Mouse (Mus musculus): ENCODE measurements around the gene Atrnl1. TPM values are rescaled to one million over a fixed set of nuclear protein-coding genes. Genes with fewer than 3 reads are reported as not detected.

Gene Atrnl1
- polyA plus RNA-seq, 1 experiment from 2014 or later: 5.6 TPM

GRCm38 (mm10) chr19:57948489-57948888 is 337.7 kb downstream of the Atrnl1 start:
- H3K27me3 ChIP-seq (ENCODE audit: control insufficient read depth, insufficient read depth, low read length): no peaks in the 10 kb centered on the region
- H3K9ac ChIP-seq (ENCODE audit: low read length): no peak overlapping the region
- no peak for ATAC-seq (ENCODE audit: low FRiP score)
- H3K27ac ChIP-seq (ENCODE audit: low read depth, low read length): no peak overlapping the region
- H3K36me3 ChIP-seq (ENCODE audit: control insufficient read depth, insufficient read depth, low read length): no peaks in the 10 kb centered on the region
- no peaks in the 10 kb centered on the region for H3K9me3 ChIP-seq (ENCODE audit: control insufficient read depth, low read length)
- H3K4me2 ChIP-seq: no peak overlapping the region
- no peaks in the 10 kb centered on the region for H3K4me1 ChIP-seq (ENCODE audit: control insufficient read depth, insufficient read depth, low read length)
- WGBS: 94% methylated on average over 2 of the region's 2 CpGs
- DNase-seq (ENCODE audit: low spot score, missing footprints): no peak
- H3K4me3 ChIP-seq (ENCODE audit: low read depth, low read length): no peak overlapping the region

- no peak for ATAC-seq (ENCODE audit: low FRiP score)
These were observed 338.6 kb downstream of the Atrnl1 start for GRCm38 (mm10) chr19:57949260-57949917.

GRCm38 (mm10) chr19:57954131-57954530 is 343.3 kb downstream of the Atrnl1 start:
- no peak overlapping the region for H3K27ac ChIP-seq (ENCODE audit: low read depth, low read length)
- ATAC-seq (ENCODE audit: low FRiP score) (no peak), DNase-seq (ENCODE audit: low spot score, missing footprints) (no peak)
- H3K4me2 ChIP-seq: no peak overlapping the region
- no peaks in the 10 kb centered on the region for H3K27me3 ChIP-seq (ENCODE audit: control insufficient read depth, insufficient read depth, low read length)
- no peak overlapping the region for H3K4me3 ChIP-seq (ENCODE audit: low read depth, low read length)
- H3K9me3 ChIP-seq (ENCODE audit: control insufficient read depth, low read length): no peaks in the 10 kb centered on the region
- no peaks in the 10 kb centered on the region for H3K36me3 ChIP-seq (ENCODE audit: control insufficient read depth, insufficient read depth, low read length)
- H3K4me1 ChIP-seq (ENCODE audit: control insufficient read depth, insufficient read depth, low read length): no peaks in the 10 kb centered on the region
- WGBS: 98% methylated on average over 3 of the region's 3 CpGs
- H3K9ac ChIP-seq (ENCODE audit: low read length): no peak overlapping the region

More at GRCm38 (mm10) chr19:57949260-57949917, 338.6 kb downstream of the Atrnl1 start:
- Histone ChIP-seq H3K27ac (ENCODE audit: low read depth, low read length) (no peak overlapping the region), H3K9ac (ENCODE audit: low read length) (no peak overlapping the region), H3K9me3 (ENCODE audit: control insufficient read depth, low read length) (no peaks in the 10 kb centered on the region), H3K4me1 (ENCODE audit: control insufficient read depth, insufficient read depth, low read length) (no peaks in the 10 kb centered on the region), H3K4me2 (no peak overlapping the region), H3K4me3 (ENCODE audit: low read depth, low read length) (no peak overlapping the region), H3K36me3 (ENCODE audit: control insufficient read depth, insufficient read depth, low read length) (no peaks in the 10 kb centered on the region), H3K27me3 (ENCODE audit: control insufficient read depth, insufficient read depth, low read length) (no peaks in the 10 kb centered on the region)
- no peak for DNase-seq (ENCODE audit: low spot score, missing footprints)
- 70% methylated on average over 13 of the region's 13 CpGs for WGBS

GRCm38 (mm10) chr19:57956459-57956858 is 345.6 kb downstream of the Atrnl1 start:
- Histone ChIP-seq H3K9me3 (ENCODE audit: control insufficient read depth, low read length) (no peaks in the 10 kb centered on the region), H3K4me1 (ENCODE audit: control insufficient read depth, insufficient read depth, low read length) (peaks cover 3% of the 10 kb centered on the region; the same call in 1 of the 2 replicates), H3K36me3 (ENCODE audit: control insufficient read depth, insufficient read depth, low read length) (no peaks in the 10 kb centered on the region), H3K9ac (ENCODE audit: low read length) (no peak overlapping the region), H3K4me2 (no peak overlapping the region), H3K27me3 (ENCODE audit: control insufficient read depth, insufficient read depth, low read length) (no peaks in the 10 kb centered on the region), H3K27ac (ENCODE audit: low read depth, low read length) (no peak overlapping the region), H3K4me3 (ENCODE audit: low read depth, low read length) (no peak overlapping the region)
- DNase-seq (ENCODE audit: low spot score, missing footprints): no peak
- 84% methylated on average over 3 of the region's 3 CpGs for WGBS
- ATAC-seq (ENCODE audit: low FRiP score): no peak

GRCm38 (mm10) chr19:57957363-57957762 is 346.5 kb downstream of the Atrnl1 start:
- Histone ChIP-seq H3K4me2 (no peak overlapping the region), H3K9ac (ENCODE audit: low read length) (no peak overlapping the region), H3K4me3 (ENCODE audit: low read depth, low read length) (no peak overlapping the region), H3K4me1 (ENCODE audit: control insufficient read depth, insufficient read depth, low read length) (peaks cover 3% of the 10 kb centered on the region; the same call in 1 of the 2 replicates), H3K36me3 (ENCODE audit: control insufficient read depth, insufficient read depth, low read length) (no peaks in the 10 kb centered on the region), H3K9me3 (ENCODE audit: control insufficient read depth, low read length) (no peaks in the 10 kb centered on the region), H3K27ac (ENCODE audit: low read depth, low read length) (no peak overlapping the region), H3K27me3 (ENCODE audit: control insufficient read depth, insufficient read depth, low read length) (no peaks in the 10 kb centered on the region)
- ATAC-seq (ENCODE audit: low FRiP score) (no peak), DNase-seq (ENCODE audit: low spot score, missing footprints) (no peak)
- 90% methylated on average over 3 of the region's 3 CpGs for WGBS

- Histone ChIP-seq H3K27ac (ENCODE audit: low read depth, low read length) (no peak overlapping the region), H3K4me1 (ENCODE audit: control insufficient read depth, insufficient read depth, low read length) (peaks cover 3% of the 10 kb centered on the region; the same call in 1 of the 2 replicates), H3K27me3 (ENCODE audit: control insufficient read depth, insufficient read depth, low read length) (no peaks in the 10 kb centered on the region), H3K9me3 (ENCODE audit: control insufficient read depth, low read length) (no peaks in the 10 kb centered on the region), H3K9ac (ENCODE audit: low read length) (no peak overlapping the region), H3K4me3 (ENCODE audit: low read depth, low read length) (no peak overlapping the region), H3K36me3 (ENCODE audit: control insufficient read depth, insufficient read depth, low read length) (no peaks in the 10 kb centered on the region), H3K4me2 (no peak overlapping the region)
- DNase-seq (ENCODE audit: low spot score, missing footprints) (no peak), ATAC-seq (ENCODE audit: low FRiP score) (no peak)
These were observed 347.3 kb downstream of the Atrnl1 start for GRCm38 (mm10) chr19:57958154-57958553.

GRCm38 (mm10) chr19:57958726-57959125 is 347.9 kb downstream of the Atrnl1 start:
- H3K9ac ChIP-seq (ENCODE audit: low read length): no peak overlapping the region
- no peak for ATAC-seq (ENCODE audit: low FRiP score)
- 90% methylated on average over 5 of the region's 5 CpGs for WGBS

GRCm38 (mm10) chr19:57961321-57961720 is 350.5 kb downstream of the Atrnl1 start:
- WGBS: 30% methylated on average over 3 of the region's 3 CpGs
- ATAC-seq (ENCODE audit: low FRiP score): no peak
- H3K27ac ChIP-seq (ENCODE audit: low read depth, low read length): no peak overlapping the region
- DNase-seq (ENCODE audit: low spot score, missing footprints): no peak
- no peaks in the 10 kb centered on the region for H3K9me3 ChIP-seq (ENCODE audit: control insufficient read depth, low read length)
- H3K4me2 ChIP-seq: no peak overlapping the region
- no peak overlapping the region for H3K9ac ChIP-seq (ENCODE audit: low read length)
- H3K4me1 ChIP-seq (ENCODE audit: control insufficient read depth, insufficient read depth, low read length): peaks cover 3% of the 10 kb centered on the region; the same call in 1 of the 2 replicates
- H3K27me3 ChIP-seq (ENCODE audit: control insufficient read depth, insufficient read depth, low read length): no peaks in the 10 kb centered on the region
- no peak overlapping the region for H3K4me3 ChIP-seq (ENCODE audit: low read depth, low read length)
- H3K36me3 ChIP-seq (ENCODE audit: control insufficient read depth, insufficient read depth, low read length): no peaks in the 10 kb centered on the region

More at GRCm38 (mm10) chr19:57958726-57959125, 347.9 kb downstream of the Atrnl1 start:
- H3K4me2 ChIP-seq: no peak overlapping the region
- H3K27ac ChIP-seq (ENCODE audit: low read depth, low read length): no peak overlapping the region
- H3K4me1 ChIP-seq (ENCODE audit: control insufficient read depth, insufficient read depth, low read length): peaks cover 3% of the 10 kb centered on the region; the same call in 1 of the 2 replicates
- H3K4me3 ChIP-seq (ENCODE audit: low read depth, low read length): no peak overlapping the region
- H3K27me3 ChIP-seq (ENCODE audit: control insufficient read depth, insufficient read depth, low read length): no peaks in the 10 kb centered on the region
- DNase-seq (ENCODE audit: low spot score, missing footprints): no peak
- no peaks in the 10 kb centered on the region for H3K36me3 ChIP-seq (ENCODE audit: control insufficient read depth, insufficient read depth, low read length)
- no peaks in the 10 kb centered on the region for H3K9me3 ChIP-seq (ENCODE audit: control insufficient read depth, low read length)

GRCm38 (mm10) chr19:57961738-57962640 is 351.2 kb downstream of the Atrnl1 start:
- no peaks in the 10 kb centered on the region for H3K9me3 ChIP-seq (ENCODE audit: control insufficient read depth, low read length)
- no peaks in the 10 kb centered on the region for H3K27me3 ChIP-seq (ENCODE audit: control insufficient read depth, insufficient read depth, low read length)
- H3K4me1 ChIP-seq (ENCODE audit: control insufficient read depth, insufficient read depth, low read length): peaks cover 3% of the 10 kb centered on the region; the same call in 1 of the 2 replicates
- H3K9ac ChIP-seq (ENCODE audit: low read length): no peak overlapping the region
- H3K36me3 ChIP-seq (ENCODE audit: control insufficient read depth, insufficient read depth, low read length): no peaks in the 10 kb centered on the region
- no peak for DNase-seq (ENCODE audit: low spot score, missing footprints)
- no peak overlapping the region for H3K4me2 ChIP-seq
- no peak overlapping the region for H3K27ac ChIP-seq (ENCODE audit: low read depth, low read length)
- no peak for ATAC-seq (ENCODE audit: low FRiP score)
- WGBS: 70% methylated on average over 16 of the region's 16 CpGs
- no peak overlapping the region for H3K4me3 ChIP-seq (ENCODE audit: low read depth, low read length)
